Mouse (Mus musculus) lung, adult 18-20 months (tissue): ENCODE measurements around the gene Gstm2.
"Not testable (repeated sequence)": the region's sequence is repeated elsewhere in the genome, so short reads cannot be mapped to it uniquely, and the experiment has no call there.

Experiments
- DNase-seq, 2 experiments: peaks; one replicate each; pipeline ENCODE4 v3.0.0; 2022; ENCODE audit warnings: mixed read lengths in 2 of 2

Gene Gstm2

GRCm38 (mm10) chr3:107986041-107986562 is at the start of gene Gstm2:
Gene Gstm2 (minus strand): TSS chr3:107986453.
- DNase-seq, result peak; percentile 76 to 86

- no peak for DNase-seq
Measured at GRCm38 (mm10) chr3:108033156-108033555, 46.9 kb upstream of the Gstm2 start.

GRCm38 (mm10) chr3:108032113-108032512 is 45.9 kb upstream of the Gstm2 start:
- DNase-seq, result peak; percentile 75 to 80

- no peak for DNase-seq
Measured at GRCm38 (mm10) chr3:108028641-108029365, 42.5 kb upstream of the Gstm2 start.

GRCm38 (mm10) chr3:108026597-108026996 is 40.3 kb upstream of the Gstm2 start:
- no peak for DNase-seq

GRCm38 (mm10) chr3:108026049-108026448 is 39.8 kb upstream of the Gstm2 start:
- DNase-seq, result no peak

- DNase-seq, result no peak
Measured at GRCm38 (mm10) chr3:108025318-108025717, 39.1 kb upstream of the Gstm2 start.

GRCm38 (mm10) chr3:108022650-108023049 is 36.4 kb upstream of the Gstm2 start:
- peak; percentile 76 to 81 for DNase-seq

- not testable (repeated sequence) for DNase-seq
Measured at GRCm38 (mm10) chr3:108020351-108021022, 34.2 kb upstream of the Gstm2 start.

GRCm38 (mm10) chr3:108019226-108019625 is 33.0 kb upstream of the Gstm2 start:
- not testable (repeated sequence) for DNase-seq

GRCm38 (mm10) chr3:108018190-108018820 is 32.1 kb upstream of the Gstm2 start:
- peak; percentile 44 to 59 for DNase-seq

GRCm38 (mm10) chr3:108017473-108018189 is 31.4 kb upstream of the Gstm2 start, which contains the start of gene Gstm1:
Gene Gstm1 (minus strand): TSS chr3:108017973.
- DNase-seq, result peak; percentile 98 to 99

GRCm38 (mm10) chr3:108016468-108016867 is 30.2 kb upstream of the Gstm2 start:
- DNase-seq, result not testable (repeated sequence)

- no peak for DNase-seq
Measured at GRCm38 (mm10) chr3:108014974-108015346, 28.7 kb upstream of the Gstm2 start.

GRCm38 (mm10) chr3:108014098-108014973 is 28.1 kb upstream of the Gstm2 start:
- DNase-seq, result no peak

GRCm38 (mm10) chr3:108013331-108013871 is 27.1 kb upstream of the Gstm2 start:
- DNase-seq, result peak; percentile 87 to 90

GRCm38 (mm10) chr3:108011558-108011957 is 25.3 kb upstream of the Gstm2 start:
- DNase-seq, result no peak

- DNase-seq, result peak; percentile 53 to 66
Measured at GRCm38 (mm10) chr3:108010286-108010685, 24.0 kb upstream of the Gstm2 start.

- DNase-seq, result peak in 1 of 2 experiments; percentile 58
Measured at GRCm38 (mm10) chr3:108002021-108002420, 15.8 kb upstream of the Gstm2 start.

- DNase-seq, result no peak
Measured at GRCm38 (mm10) chr3:107999491-107999890, 13.2 kb upstream of the Gstm2 start.

- DNase-seq, result no peak
Measured at GRCm38 (mm10) chr3:107998591-107998990, 12.3 kb upstream of the Gstm2 start.
